Mouse (Mus musculus) v-Abl transformed pro-B cells (cell line): ENCODE measurements around the gene Fam216a.

Source experiments
- in situ Hi-C, 2 experiments: fragments of 400-800 bp; cut with MboI; formaldehyde crosslinking; loops; one replicate each; pipeline ENCODE4 v1.15.1; 2025; ENCODE audit not compliant: unreplicated experiment in 2 of 2

The Fam216a gene

GRCm38 (mm10) chr5:122392227-122393004, 20.3 kb upstream of the Fam216a start:
- in situ Hi-C loops: loop anchor here (5.0 kb wide), 3 partner anchors 125 to 265 kb away; no protein-coding TSS in a partner anchor

GRCm38 (mm10) chr5:122391786-122392180, 19.6 kb upstream of the Fam216a start, which contains the start of gene Arpc3:
TSS of gene Arpc3 (plus strand) at chr5:122391878.
- in situ Hi-C loops: loop anchor here (5.0 kb wide), 3 partner anchors 124 to 264 kb away; no protein-coding TSS in a partner anchor

GRCm38 (mm10) chr5:122391178-122391785, 19.1 kb upstream of the Fam216a start:
- in situ Hi-C loops: loop anchor here (5.0 kb wide), 3 partner anchors 124 to 264 kb away; no protein-coding TSS in a partner anchor

DNA sequence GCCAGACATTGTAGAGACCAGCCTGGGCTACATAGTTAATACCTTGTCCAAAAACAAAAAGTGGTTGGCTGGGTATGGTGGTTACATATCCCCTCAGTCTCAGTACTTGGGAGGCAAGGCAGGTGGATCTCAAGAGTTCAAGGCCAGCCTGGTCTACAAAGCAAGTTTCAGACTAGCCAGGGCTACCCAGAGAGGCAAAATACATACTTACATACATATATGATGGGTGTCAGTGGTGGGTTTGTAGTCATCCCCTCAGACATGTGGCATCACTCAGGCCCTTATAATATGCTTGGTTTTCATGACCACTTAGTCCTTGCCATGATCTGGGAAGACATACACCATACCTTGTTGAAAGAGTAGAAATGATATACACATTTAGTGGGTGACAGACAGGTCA, 18.5 kb upstream of the Fam216a start:
- in situ Hi-C loops: loop anchor here (5.0 kb wide), 3 partner anchors 123 to 263 kb away; no protein-coding TSS in a partner anchor

GRCm38 (mm10) chr5:122390006-122390405, 17.8 kb upstream of the Fam216a start:
- in situ Hi-C loops: loop anchor here (5.0 kb wide), 3 partner anchors 123 to 263 kb away; no protein-coding TSS in a partner anchor

GRCm38 (mm10) chr5:122379374-122380155, 7.4 kb upstream of the Fam216a start:
- in situ Hi-C loops: no loop called here

- in situ Hi-C loops: no loop called here
Measured at GRCm38 (mm10) chr5:122378171-122378570, 6.0 kb upstream of the Fam216a start.

DNA sequence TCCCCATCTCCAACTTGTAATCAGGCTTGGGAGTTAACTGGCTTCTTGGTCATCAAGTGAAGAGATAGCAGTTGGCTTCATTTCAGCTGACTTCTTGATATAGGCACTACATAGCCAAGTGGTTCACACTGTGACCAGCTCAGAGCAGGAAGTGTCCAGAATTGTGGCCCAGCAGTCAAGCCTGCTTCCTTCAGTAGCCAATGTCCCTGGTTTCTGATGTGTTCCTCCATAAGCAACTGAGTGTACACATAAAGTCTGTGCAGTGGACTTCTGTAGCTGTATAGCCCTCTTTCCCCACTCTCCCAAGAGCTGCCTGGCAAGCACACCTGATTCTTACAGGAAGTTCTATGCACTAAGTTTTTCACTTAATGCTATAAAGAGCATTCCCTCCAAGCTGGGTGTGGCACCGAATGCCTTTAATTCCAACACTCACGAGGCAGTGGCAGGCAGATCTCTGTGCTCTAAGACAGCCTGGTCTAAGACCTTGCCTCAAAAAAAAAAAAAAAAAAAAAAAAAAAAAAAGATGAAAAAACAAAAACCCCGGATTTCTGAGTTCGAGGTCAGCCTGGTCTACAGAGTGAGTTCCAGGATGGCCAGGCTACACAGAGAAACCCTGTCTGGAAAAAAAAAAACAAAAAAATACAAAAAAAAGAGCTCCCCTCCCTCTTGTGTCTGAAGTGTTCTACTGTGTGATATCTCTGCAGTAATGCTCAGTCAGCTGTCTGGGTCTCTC, 5.1 kb upstream of the Fam216a start:
- in situ Hi-C loops: no loop called here

GRCm38 (mm10) chr5:122372878-122373277, 714 bp upstream of the Fam216a start:
- in situ Hi-C loops: no loop called here

- in situ Hi-C loops: no loop called here
Measured at GRCm38 (mm10) chr5:122371591-122372191, 473 bp downstream of the Fam216a start, which contains the start of gene Gpn3. TSS of gene Gpn3 (plus strand) at chr5:122371876.

DNA sequence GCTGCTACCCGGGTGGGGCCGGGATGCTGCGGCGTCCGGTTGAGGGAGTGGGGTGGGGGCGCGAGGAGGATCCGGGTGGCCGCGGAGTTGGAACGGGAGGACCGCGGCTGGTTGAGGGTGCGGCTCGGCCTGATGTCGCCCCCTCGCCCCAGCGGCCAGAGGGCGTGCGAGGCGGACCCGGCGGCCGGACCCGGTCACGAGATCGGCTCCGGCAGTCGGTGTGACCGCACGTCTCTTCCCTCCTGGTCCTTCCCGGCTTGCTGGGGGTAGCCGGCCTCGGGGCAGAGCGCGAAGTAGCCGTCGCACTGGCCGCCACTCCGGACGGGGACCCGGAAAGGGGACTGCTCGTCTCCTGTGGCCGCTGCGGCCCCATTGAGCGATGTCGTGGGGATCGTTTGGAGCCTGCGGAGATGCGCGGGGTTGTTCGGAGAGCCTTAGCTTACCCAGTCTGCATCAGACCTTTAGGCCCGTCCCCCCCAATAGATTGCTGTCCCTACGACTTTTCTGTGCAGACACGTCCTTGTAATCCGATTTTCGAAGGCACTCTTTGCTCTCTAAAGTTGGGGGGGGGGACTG, 17.6 kb downstream of the Fam216a start:
- in situ Hi-C loops: no loop called here

- in situ Hi-C loops: no loop called here
Measured at GRCm38 (mm10) chr5:122353807-122354491, 18.2 kb downstream of the Fam216a start, which contains the start of the genes Rad9b and Vps29. TSS of gene Rad9b (minus strand) at chr5:122354233. TSS of gene Vps29 (plus strand) at chr5:122354369.

- in situ Hi-C loops: loop anchor here (5.0 to 10.0 kb wide), 4 partner anchors 71 to 213 kb away; no protein-coding TSS in a partner anchor
Measured at GRCm38 (mm10) chr5:122345777-122346176, 26.4 kb downstream of the Fam216a start.

DNA sequence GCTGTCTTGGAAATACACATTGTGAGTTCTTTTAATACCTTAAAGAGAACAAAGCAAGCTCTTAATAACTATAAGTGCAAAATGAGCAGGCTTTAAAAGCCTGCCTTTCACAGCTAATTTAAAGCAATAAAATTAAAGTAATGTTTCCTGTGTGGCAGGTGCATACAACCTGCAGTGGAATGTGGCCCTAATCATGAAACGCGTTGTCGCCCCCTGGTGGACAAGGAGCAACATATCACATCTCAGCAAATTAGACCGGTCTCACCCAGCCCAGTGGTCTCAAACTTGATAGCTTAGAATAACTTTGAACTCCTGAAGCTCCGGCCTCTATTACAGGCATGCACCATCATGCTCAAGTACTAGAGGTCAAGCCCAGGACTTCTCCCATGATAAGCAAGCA, 27.9 kb downstream of the Fam216a start:
- in situ Hi-C loops: loop anchor here (10.0 kb wide), 2 partner anchors 69 to 209 kb away; no protein-coding TSS in a partner anchor

GRCm38 (mm10) chr5:122343768-122344167, 28.4 kb downstream of the Fam216a start:
- in situ Hi-C loops: loop anchor here (10.0 kb wide), 2 partner anchors 69 to 209 kb away; no protein-coding TSS in a partner anchor

GRCm38 (mm10) chr5:122342874-122343273, 29.3 kb downstream of the Fam216a start:
- in situ Hi-C loops: loop anchor here (10.0 kb wide), 2 partner anchors 68 to 208 kb away; no protein-coding TSS in a partner anchor

DNA sequence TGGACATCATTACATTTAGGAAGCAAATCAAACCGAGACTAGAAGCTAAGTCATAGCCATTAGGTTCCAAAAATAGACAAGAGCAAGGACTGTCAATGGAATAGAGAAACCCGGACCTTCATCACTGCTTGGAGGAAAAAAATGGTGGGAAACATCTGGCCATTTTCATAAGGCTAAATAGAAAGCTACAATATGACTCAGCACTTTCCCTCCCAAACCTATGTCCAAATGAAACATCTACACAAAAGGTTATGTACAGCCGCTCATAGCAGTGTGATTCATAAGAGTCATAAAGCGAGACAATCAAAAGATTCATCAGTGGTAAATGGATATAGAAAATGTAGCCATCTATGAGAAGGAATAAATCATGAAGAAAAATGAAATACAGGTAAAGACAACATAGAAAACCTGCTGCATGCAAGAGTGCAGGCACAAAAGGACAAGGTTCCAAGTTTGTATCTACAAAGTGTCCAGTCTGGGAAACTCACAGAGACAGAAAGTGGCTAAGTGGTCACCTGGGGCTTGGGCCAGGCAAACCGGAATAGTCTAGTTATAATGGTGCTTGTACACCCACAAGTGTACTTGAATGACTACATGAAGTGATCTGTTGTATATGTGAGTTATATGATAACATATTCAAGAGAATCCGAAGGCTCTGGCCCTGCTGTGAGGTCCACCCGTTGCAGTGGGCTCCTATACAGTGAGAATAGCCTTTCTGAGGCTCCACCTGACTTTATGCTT, 35.4 kb downstream of the Fam216a start:
- in situ Hi-C loops: no loop called here

- in situ Hi-C loops: no loop called here
Measured at GRCm38 (mm10) chr5:122334682-122335081, 37.5 kb downstream of the Fam216a start.
